Mouse (Mus musculus) embryonic facial prominence, embryonic 14.5 days (tissue): Measurements from ENCODE around the gene Calb2. TPM values are rescaled to one million over a fixed set of nuclear protein-coding genes. Genes with fewer than 3 reads are reported as not detected.

Experiments used
- ATAC-seq: fragments of 200-750 bp; cut with Nextera tagmentation; 2 replicates; pipeline ENCODE4 v1.8.0; 2017; ENCODE audit warnings: low read depth, moderate number of reproducible peaks, moderate TSS enrichment
- DNase-seq: peaks from one replicate; pipeline ENCODE4 v3.0.0-alpha.2; 2015; ENCODE audit warnings: low spot score
- H3K27ac ChIP-seq: fragments of 300-500 bp; sonication (generic); replicated peaks from 2 replicates; pipeline ENCODE4 v1.5.1; 2014; ENCODE audit warnings: low read depth, mild to moderate bottlenecking, low read length, moderate library complexity
- H3K27me3 ChIP-seq: fragments of 300-500 bp; sonication (generic); replicated peaks from 2 replicates; pipeline ENCODE4 v1.6.1; 2014; ENCODE audit warnings: low read length; ENCODE audit not compliant: control insufficient read depth, insufficient read depth
- H3K36me3 ChIP-seq: fragments of 300-500 bp; sonication (generic); 2 replicates; pipeline ENCODE4 v1.6.1; 2014; ENCODE audit warnings: low read length, mixed read lengths; ENCODE audit not compliant: control insufficient read depth, insufficient read depth
- H3K4me1 ChIP-seq: fragments of 300-500 bp; sonication (generic); 2 replicates; pipeline ENCODE4 v1.6.1; 2014; ENCODE audit warnings: antibody characterized with exemption, low read length; ENCODE audit not compliant: control insufficient read depth, insufficient read depth
- H3K4me2 ChIP-seq: fragments of 300-500 bp; sonication (generic); 2 replicates; pipeline ENCODE4 v1.6.1; 2014; ENCODE audit warnings: low read depth, mild to moderate bottlenecking, low read length, moderate library complexity, mixed read lengths
- H3K4me3 ChIP-seq: fragments of 300-500 bp; sonication (generic); 2 replicates; pipeline ENCODE4 v1.5.1; 2014; ENCODE audit warnings: low read depth, mild to moderate bottlenecking, low read length
- H3K9ac ChIP-seq: fragments of 300-500 bp; sonication (generic); 2 replicates; pipeline ENCODE4 v1.6.1; 2014; ENCODE audit warnings: low read depth, mild to moderate bottlenecking, low read length, moderate library complexity, mixed read lengths
- H3K9me3 ChIP-seq: fragments of 300-500 bp; sonication (generic); 2 replicates; pipeline ENCODE4 v1.6.1; 2016; ENCODE audit warnings: low read length; ENCODE audit not compliant: control insufficient read depth
- WGBS: fragments of 180-500 bp; shearing (Covaris S2); extraction: QIAGEN DNeasy Blood & Tissue Kit; methylation state at CpG from one replicate; pipeline ENCODE4 v1.1.7; 2014; 5-methylcytosine and 5-hydroxymethylcytosine counted together
- polyA plus RNA-seq: library from polyadenylated mRNA; unstranded; fragments of >200 nt; fragmentation: Nextera tagmentation; extraction: Ambion mirVana; gene quantifications from 2 replicates; pipeline ENCODE4 v1.2.1, GENCODE M21; 2014

Calb2 gene
- polyA plus RNA-seq, 1 experiment from 2014 or later: 17.5 TPM

DNA sequence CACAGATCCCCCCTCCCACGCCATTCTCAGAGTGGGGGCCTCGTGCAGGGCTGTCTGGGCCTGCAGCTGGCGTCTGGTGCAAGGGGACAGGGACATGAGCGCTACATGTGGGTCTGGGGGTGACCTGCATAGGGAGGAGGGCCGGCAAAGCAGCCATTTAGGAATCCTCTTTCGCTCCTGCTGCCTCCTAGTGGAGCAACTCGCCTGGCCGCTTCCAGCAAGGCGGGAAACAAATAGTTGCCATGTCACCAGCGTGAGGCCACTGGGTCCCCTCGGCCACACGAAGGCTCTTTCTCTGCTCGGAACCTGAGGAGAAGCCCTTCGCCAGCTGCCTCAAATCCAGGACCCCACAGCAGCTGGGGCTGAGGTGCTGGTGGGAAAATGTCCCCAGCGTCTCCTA is 66.3 kb downstream of the Calb2 start:
- H3K36me3 ChIP-seq: no peaks in the 10 kb centered on the region
- no peak overlapping the region for H3K27ac ChIP-seq
- no peaks in the 10 kb centered on the region for H3K4me1 ChIP-seq
- no peaks in the 10 kb centered on the region for H3K27me3 ChIP-seq
- ATAC-seq (no peak), DNase-seq (no peak)
- 85% methylated on average over 14 of the region's 15 CpGs for WGBS
- no peak overlapping the region for H3K4me2 ChIP-seq
- H3K9me3 ChIP-seq: no peaks in the 10 kb centered on the region
- no peak overlapping the region for H3K4me3 ChIP-seq
- H3K9ac ChIP-seq: no peak overlapping the region

DNA sequence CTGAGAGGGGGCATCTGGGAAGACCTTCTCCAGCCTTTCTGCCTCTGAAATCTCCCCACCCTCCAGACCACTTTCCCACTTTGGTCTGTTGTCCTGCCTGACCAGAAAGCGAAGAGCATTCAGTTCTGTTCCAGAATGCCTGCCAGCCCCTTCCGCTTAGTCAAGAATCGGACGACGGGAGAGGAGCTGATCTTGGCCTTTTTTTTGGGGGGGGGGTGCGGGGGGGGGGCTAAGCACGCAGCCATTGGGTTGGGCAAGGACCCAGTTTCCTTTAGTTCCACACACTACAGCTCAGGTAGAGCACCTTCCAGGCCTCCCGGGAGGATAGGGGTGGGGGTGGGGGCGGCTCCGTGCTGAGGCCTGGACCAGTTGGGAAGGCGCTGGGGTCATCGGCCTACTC is 67.1 kb downstream of the Calb2 start, which contains the start of gene Gm21964:
Gene Gm21964 (plus strand): TSS at position 301 of the 400 bp plus-strand sequence.
- H3K4me1 ChIP-seq: no peaks in the 10 kb centered on the region
- WGBS: 82% methylated on average over 8 of the region's 12 CpGs
- H3K4me2 ChIP-seq: no peak within 1 kb of the TSS
- no peaks in the 10 kb centered on the region for H3K9me3 ChIP-seq
- H3K27ac ChIP-seq: no peak within 1 kb of the TSS
- no peak within 1 kb of the TSS for H3K9ac ChIP-seq
- no peak for DNase-seq
- H3K36me3 ChIP-seq: no peaks in the 10 kb centered on the region
- H3K27me3 ChIP-seq: no peaks in the 10 kb centered on the region
- ATAC-seq: no peak
- H3K4me3 ChIP-seq: no peak within 1 kb of the TSS

DNA sequence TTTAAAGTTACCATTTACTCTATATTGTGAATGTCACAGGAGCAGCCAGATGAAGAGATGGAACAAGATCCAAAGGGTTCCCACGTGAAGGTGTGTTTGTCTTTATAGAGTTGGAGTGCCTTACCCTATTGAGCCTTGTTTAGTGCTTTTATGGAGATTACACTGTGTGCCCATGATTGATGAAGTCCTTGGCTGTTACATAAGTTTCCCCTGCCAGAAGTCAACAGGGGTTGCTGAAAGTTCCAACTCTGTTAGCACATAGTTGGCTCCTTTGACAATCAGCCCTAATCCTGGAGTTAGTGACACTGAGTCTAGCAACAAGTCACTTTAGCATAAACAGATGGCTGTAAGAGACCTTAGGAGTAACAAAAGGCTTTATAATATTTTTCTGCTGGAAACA is 76.1 kb downstream of the Calb2 start:
- H3K9ac ChIP-seq: no peak overlapping the region
- no peak overlapping the region for H3K4me3 ChIP-seq
- no peak overlapping the region for H3K27ac ChIP-seq
- no peak overlapping the region for H3K4me2 ChIP-seq
- WGBS: 36% methylated on average over 1 of the region's 1 CpGs
- peaks cover 21% of the 10 kb centered on the region for H3K9me3 ChIP-seq
- no peak for DNase-seq
- no peaks in the 10 kb centered on the region for H3K4me1 ChIP-seq
- ATAC-seq: no peak
- peaks cover 35% of the 10 kb centered on the region for H3K36me3 ChIP-seq
- H3K27me3 ChIP-seq: no peaks in the 10 kb centered on the region

Other genes starting within 250 kb of the Calb2 start
- 1.8 and 2.1 TPM in 2 replicates for gene Marveld3, start 206.0 kb downstream of the Calb2 start, polyA plus RNA-seq
- gene Tat, start 177.8 kb downstream of the Calb2 start, polyA plus RNA-seq: 0.08 TPM in 1 of 2 replicates, not detected in the other
- gene Chst4, start 128.5 kb downstream of the Calb2 start, polyA plus RNA-seq: not detected in 2 replicates
- gene Zfp612, start 88.5 kb downstream of the Calb2 start, polyA plus RNA-seq: 6.2 and 7.4 TPM in 2 replicates
- not detected in 2 replicates for gene Gm21964, start 67.0 kb downstream of the Calb2 start, polyA plus RNA-seq
- gene Gm17720, start 65.5 kb downstream of the Calb2 start, polyA plus RNA-seq: not detected in 2 replicates
- gene Cmtr2, start 47.5 kb upstream of the Calb2 start, polyA plus RNA-seq: 7.1 and 8.1 TPM in 2 replicates
- 0.25 and 0.32 TPM in 2 replicates for gene Hydin, start 98.8 kb upstream of the Calb2 start, polyA plus RNA-seq